Mouse (Mus musculus): ENCODE results near the gene Tmem202. TPM values are rescaled to one million over a fixed set of nuclear protein-coding genes. Genes with fewer than 3 reads are reported as not detected.

Gene Tmem202
- polyA plus RNA-seq, 1 experiment, result 1.3 TPM

DNA sequence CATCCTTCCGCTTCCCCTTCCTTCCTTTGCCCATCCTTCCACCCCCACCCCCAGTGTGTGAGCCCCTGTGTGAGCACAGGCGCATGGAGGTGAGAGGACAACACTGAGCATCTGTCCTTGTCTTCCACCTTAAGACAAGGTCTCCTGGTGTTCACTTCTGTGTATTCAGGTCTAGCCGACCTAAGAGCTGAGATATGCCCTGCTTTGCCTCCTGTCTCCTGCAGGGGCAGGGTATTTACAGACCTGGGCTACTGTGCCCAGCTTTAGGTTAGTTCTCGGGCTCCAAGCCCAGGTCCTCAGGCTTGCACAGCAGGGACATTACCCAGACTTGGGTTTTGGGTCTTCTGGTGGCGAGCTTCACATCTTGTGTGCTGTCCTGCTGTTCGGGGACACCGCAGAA, 22.5 kb downstream of the Tmem202 start:
- H3K4me3 ChIP-seq (ENCODE audit: insufficient read depth, low read length), result no peak overlapping the region
- TF ChIP-seq POLR2A (IDR thresholded peaks at IDR 0.05; ENCODE audit: borderline replicate concordance, low read depth, low read length) (no peak), CTCF (IDR thresholded peaks at IDR 0.05; ENCODE audit: low read depth, low read length) (no peak)
- no peak overlapping the region for H3K27ac ChIP-seq (ENCODE audit: insufficient read depth, low read depth, low read length)
- peaks cover 9% of the 10 kb centered on the region for H3K4me1 ChIP-seq (ENCODE audit: control insufficient read depth, insufficient read depth, low read length)

DNA sequence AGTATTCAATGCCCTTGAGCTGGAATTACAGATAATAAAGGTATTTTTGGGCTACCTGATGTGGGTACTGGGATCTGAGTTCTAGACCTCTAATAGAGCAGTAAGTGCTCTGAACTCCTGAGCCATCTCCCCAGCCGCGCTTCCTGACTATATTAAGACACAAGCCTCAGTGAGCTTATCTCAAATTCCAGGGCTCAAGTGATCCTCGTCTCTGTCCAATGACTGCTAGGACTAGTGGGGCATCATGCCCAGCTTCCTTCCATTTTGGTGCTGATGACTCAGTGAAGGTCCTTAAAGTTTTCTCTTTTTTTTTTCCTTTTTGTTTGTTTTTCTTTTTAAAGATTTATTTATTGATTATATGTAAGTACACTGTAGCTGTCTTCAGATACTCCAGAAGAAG, 24.6 kb downstream of the Tmem202 start:
- no peak overlapping the region for H3K4me3 ChIP-seq (ENCODE audit: insufficient read depth, low read length)
- TF ChIP-seq CTCF (IDR thresholded peaks at IDR 0.05; ENCODE audit: low read depth, low read length) (no peak), POLR2A (IDR thresholded peaks at IDR 0.05; ENCODE audit: borderline replicate concordance, low read depth, low read length) (no peak)
- H3K4me1 ChIP-seq (ENCODE audit: control insufficient read depth, insufficient read depth, low read length), result peaks cover 9% of the 10 kb centered on the region
- no peak overlapping the region for H3K27ac ChIP-seq (ENCODE audit: insufficient read depth, low read depth, low read length)

DNA sequence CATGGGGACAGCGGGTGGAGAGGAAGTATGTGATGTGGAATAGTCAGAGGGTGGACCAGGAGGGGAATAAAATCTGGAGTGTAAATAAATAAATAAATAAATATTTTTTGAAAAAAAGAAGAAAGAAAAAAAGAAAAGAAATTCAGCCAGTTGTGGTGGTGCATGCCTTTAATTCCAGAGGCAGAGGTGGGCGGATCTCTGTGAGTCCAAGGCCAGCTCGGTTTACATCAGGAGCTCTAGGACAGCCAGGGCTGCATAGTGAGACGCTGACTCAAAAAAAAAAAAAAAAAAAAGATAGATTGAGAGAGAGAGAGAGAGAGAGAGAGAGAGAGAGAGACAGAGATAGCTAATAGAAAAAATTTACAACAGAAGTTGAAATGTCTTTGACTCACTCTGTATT, 27.3 kb downstream of the Tmem202 start:
- Histone ChIP-seq H3K27ac (ENCODE audit: insufficient read depth, low read depth, low read length) (no peak overlapping the region), H3K4me3 (ENCODE audit: insufficient read depth, low read length) (no peak overlapping the region), H3K4me1 (ENCODE audit: control insufficient read depth, insufficient read depth, low read length) (no peaks in the 10 kb centered on the region)
- TF ChIP-seq POLR2A (IDR thresholded peaks at IDR 0.05; ENCODE audit: borderline replicate concordance, low read depth, low read length) (no peak), CTCF (IDR thresholded peaks at IDR 0.05; ENCODE audit: low read depth, low read length) (no peak)

DNA sequence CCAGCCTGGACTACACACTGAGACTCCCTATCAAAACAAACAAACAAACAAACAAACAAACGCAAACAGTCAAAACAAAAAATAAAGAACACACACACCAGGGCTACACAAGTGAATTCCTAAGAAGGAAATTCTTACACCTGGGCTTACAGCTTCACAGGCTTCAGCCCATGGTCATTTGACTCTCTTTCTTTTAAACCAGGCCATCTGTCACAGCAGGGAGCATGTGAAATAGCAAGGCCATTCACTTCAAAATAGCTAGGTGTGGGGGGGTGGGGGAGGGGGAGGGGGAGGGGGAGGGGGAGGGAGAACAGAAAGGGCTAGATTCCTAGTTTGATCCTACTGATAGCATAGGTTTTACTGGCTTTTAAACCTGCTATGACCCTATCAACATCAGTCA, 31.5 kb downstream of the Tmem202 start:
- Histone ChIP-seq H3K4me1 (ENCODE audit: control insufficient read depth, insufficient read depth, low read length) (no peaks in the 10 kb centered on the region), H3K27ac (ENCODE audit: insufficient read depth, low read depth, low read length) (no peak overlapping the region), H3K4me3 (ENCODE audit: insufficient read depth, low read length) (no peak overlapping the region)
- TF ChIP-seq CTCF (IDR thresholded peaks at IDR 0.05; ENCODE audit: low read depth, low read length) (no peak), POLR2A (IDR thresholded peaks at IDR 0.05; ENCODE audit: borderline replicate concordance, low read depth, low read length) (no peak)

DNA sequence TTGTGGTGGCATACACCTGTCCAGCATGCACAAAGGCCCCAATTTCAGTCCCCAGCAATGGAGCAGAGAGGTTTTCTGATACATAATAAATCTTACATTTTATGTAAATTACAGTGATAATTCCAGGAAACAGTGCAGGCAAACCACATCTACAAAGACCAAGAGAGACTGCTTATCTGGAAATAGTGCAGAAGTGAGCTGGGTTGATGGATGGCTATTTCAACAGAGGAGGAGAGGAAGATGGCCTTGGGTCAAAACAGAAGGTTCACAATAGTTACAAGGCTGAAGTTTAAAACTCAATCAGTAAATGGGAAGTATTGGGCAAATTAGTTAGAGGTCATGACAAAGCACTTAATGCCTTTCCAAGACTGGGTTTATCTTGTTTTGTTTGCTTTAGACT, 52.3 kb downstream of the Tmem202 start:
- Histone ChIP-seq H3K4me1 (ENCODE audit: control insufficient read depth, insufficient read depth, low read length) (peaks cover 12% of the 10 kb centered on the region), H3K27ac (ENCODE audit: insufficient read depth, low read depth, low read length) (peak overlapping the region; percentile 92), H3K4me3 (ENCODE audit: insufficient read depth, low read length) (peak overlapping the region; percentile 99)
- TF ChIP-seq CTCF (IDR thresholded peaks at IDR 0.05; ENCODE audit: low read depth, low read length), result no peak
- TF ChIP-seq POLR2A (IDR thresholded peaks at IDR 0.05; ENCODE audit: borderline replicate concordance, low read depth, low read length), result no peak

DNA sequence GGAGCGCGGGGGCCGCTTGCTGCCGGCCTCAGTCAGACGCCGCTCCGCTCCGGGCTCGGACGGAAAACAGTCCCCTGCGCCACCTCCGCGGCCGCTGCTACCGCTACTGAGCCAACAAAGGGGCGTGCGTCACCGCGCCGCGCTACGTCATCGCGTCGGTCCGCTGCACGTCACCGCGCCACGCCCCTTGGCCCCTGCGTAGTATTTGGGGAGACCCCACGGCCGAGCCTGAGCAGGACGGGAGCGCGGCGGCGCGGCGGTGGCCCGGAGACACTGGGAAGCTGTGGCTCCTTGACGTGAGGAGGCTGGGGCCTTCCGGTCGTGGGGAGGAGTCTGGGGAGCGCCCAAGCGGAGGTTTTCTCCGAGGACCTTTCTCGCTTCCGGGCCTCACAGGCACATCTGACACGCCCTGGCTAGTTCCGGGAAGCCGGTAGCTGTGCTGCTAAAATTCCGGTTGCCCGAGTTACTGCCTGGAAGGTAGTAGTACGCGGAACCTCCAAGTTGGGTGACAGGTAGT, 53.0 kb downstream of the Tmem202 start, which contains the start of gene Arih1:
Gene Arih1, minus strand, starts transcription at position 70 of the 517 bp plus-strand sequence.
- peaks cover 15% of the 10 kb centered on the region for H3K4me1 ChIP-seq (ENCODE audit: control insufficient read depth, insufficient read depth, low read length)
- H3K4me3 ChIP-seq (ENCODE audit: insufficient read depth, low read length), result peak within 1 kb of the TSS; percentile 99
- no peak for TF ChIP-seq CTCF (IDR thresholded peaks at IDR 0.05; ENCODE audit: low read depth, low read length)
- TF ChIP-seq POLR2A (IDR thresholded peaks at IDR 0.05; ENCODE audit: borderline replicate concordance, low read depth, low read length), result peak; percentile 50; the same call in 1 of the 2 replicates
- peak within 1 kb of the TSS; percentile 92 for H3K27ac ChIP-seq (ENCODE audit: insufficient read depth, low read depth, low read length)

DNA sequence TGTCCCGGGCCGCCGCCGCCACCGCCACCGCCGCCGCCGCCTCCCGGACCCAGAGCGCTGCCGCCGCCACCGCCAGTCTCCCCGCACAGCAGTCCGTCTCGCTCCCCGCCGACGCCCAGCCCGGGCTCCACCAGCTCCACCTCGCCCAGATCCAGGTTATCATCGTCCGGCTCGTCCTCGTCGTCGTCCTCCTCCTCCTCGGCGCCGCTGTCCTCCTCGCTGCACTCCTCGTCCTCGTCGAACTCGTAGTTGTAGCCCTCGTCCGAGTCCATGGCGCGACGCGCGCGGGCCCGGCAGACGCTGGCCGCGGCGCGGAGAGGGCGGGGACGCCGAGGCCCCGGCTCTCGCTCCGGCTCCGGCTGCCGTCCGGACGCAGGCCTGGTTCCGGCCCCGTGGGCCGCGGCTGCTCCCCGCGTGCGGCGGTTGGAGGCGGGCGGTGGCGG, 53.5 kb downstream of the Tmem202 start:
- TF ChIP-seq POLR2A (IDR thresholded peaks at IDR 0.05; ENCODE audit: borderline replicate concordance, low read depth, low read length) (no peak), CTCF (IDR thresholded peaks at IDR 0.05; ENCODE audit: low read depth, low read length) (no peak)
- Histone ChIP-seq H3K4me3 (ENCODE audit: insufficient read depth, low read length) (peak overlapping the region; percentile 99), H3K27ac (ENCODE audit: insufficient read depth, low read depth, low read length) (peak overlapping the region; percentile 86), H3K4me1 (ENCODE audit: control insufficient read depth, insufficient read depth, low read length) (peaks cover 17% of the 10 kb centered on the region)

DNA sequence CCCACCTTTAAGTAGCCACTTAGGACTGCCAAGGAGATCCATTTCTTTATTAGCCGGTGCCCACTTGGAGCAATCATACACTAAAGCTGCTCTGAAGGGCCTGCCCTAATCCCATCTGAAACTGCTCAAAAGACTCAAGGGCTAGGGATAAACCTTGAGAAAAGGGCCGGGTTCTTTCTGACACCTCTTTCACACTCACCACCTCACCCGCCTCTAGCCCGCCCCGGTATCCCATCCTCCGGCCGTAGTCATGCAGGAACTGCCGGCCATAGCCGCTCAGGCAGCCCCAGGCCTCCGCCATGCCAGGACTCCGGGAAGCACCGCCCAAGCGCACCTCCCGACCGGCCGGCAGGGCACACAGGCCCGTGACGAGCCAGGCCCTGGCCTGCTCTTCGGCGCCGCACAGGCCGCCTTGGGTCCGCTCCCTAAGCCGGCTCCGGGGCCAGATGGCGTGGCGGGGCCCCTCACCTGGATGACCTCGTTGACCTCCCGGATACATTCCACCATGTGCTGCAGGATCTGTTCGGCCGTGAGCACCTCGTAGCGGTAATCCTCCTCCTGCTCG, 54.1 kb downstream of the Tmem202 start:
- no peak for TF ChIP-seq CTCF (IDR thresholded peaks at IDR 0.05; ENCODE audit: low read depth, low read length)
- H3K4me3 ChIP-seq (ENCODE audit: insufficient read depth, low read length), result peak overlapping the region; percentile 99
- peak overlapping the region; percentile 86 for H3K27ac ChIP-seq (ENCODE audit: insufficient read depth, low read depth, low read length)
- peaks cover 17% of the 10 kb centered on the region for H3K4me1 ChIP-seq (ENCODE audit: control insufficient read depth, insufficient read depth, low read length)

DNA sequence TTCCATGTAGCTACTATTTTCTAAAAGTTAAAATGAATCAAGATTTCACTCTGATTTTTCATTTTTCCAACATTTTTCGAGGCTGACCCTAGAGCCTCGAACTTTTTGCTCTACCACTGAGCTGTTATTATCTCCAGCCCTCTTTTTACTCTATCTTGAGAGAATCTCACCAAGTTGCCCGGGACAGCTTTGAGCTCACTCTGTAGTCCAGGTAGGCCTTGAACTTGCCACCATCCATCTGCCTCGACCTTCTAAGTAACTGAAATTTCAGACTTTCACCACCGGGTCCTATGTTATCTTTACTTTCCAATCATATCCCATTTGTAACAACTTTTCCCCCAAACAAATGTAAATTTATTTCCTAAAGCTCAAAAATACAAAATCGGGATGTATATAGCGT, 54.9 kb downstream of the Tmem202 start:
- Histone ChIP-seq H3K27ac (ENCODE audit: insufficient read depth, low read depth, low read length) (no peak overlapping the region), H3K4me1 (ENCODE audit: control insufficient read depth, insufficient read depth, low read length) (peaks cover 21% of the 10 kb centered on the region)

DNA sequence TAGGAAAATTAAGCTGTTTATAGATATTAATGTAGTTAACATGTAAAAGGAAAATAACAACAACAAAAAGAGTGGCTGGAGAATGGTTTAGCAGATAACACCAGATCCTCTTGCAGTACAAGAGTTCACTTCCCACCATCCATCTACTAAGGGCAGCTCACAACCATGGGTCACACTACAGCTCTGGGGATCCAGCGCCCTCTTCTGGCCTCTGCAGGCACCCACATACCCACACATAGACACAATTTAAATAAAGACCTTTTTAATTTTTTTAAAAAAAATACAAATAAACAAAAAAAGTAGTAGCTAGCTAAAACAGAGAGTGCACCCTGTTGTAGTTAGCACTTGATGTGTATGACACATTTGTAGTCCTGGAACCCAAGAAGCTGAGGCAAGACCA, 57.2 kb downstream of the Tmem202 start:
- peaks cover 21% of the 10 kb centered on the region for H3K4me1 ChIP-seq (ENCODE audit: control insufficient read depth, insufficient read depth, low read length)
- H3K4me3 ChIP-seq (ENCODE audit: insufficient read depth, low read length), result no peak overlapping the region
- TF ChIP-seq POLR2A (IDR thresholded peaks at IDR 0.05; ENCODE audit: borderline replicate concordance, low read depth, low read length) (no peak), CTCF (IDR thresholded peaks at IDR 0.05; ENCODE audit: low read depth, low read length) (peak; percentile 74)
- no peak overlapping the region for H3K27ac ChIP-seq (ENCODE audit: insufficient read depth, low read depth, low read length)

More for the DNA sequence above, 54.9 kb downstream of the Tmem202 start:
- TF ChIP-seq POLR2A (IDR thresholded peaks at IDR 0.05; ENCODE audit: borderline replicate concordance, low read depth, low read length) (no peak), CTCF (IDR thresholded peaks at IDR 0.05; ENCODE audit: low read depth, low read length) (no peak)
- H3K4me3 ChIP-seq (ENCODE audit: insufficient read depth, low read length), result peak overlapping the region; percentile 99
